Mouse (Mus musculus): ENCODE measurements around the gene Sept11. TPM values are rescaled to one million over a fixed set of nuclear protein-coding genes. Genes with fewer than 3 reads are reported as not detected.

The Sept11 gene
- polyA plus RNA-seq (2014; fragmentation: Illumina TruSeq; extraction: RNeasy Lipid Tissue Mini Kit (QIAGEN cat#74804); ENCODE audit: low read depth, low replicate concordance), result 4.3 TPM

GRCm38 (mm10) chr5:93092857-93093622, at the start of gene Sept11:
Gene Sept11, plus strand, starts transcription at chr5:93093437.

GRCm38 (mm10) chr5:93044584-93045370, 48.5 kb upstream of the Sept11 start, which contains the start of gene Sowahb:
Gene Sowahb, minus strand, starts transcription at chr5:93045022.

GRCm38 (mm10) chr5:93206109-93207005, 113.1 kb downstream of the Sept11 start, which contains the start of the genes Ccni and 2010109A12Rik:
Gene Ccni, minus strand, starts transcription at chr5:93206495.
Gene 2010109A12Rik, plus strand, starts transcription at chr5:93206518.

Other genes starting within 250 kb of the Sept11 start
- not detected for gene Sowahb, start 48.4 kb upstream of the Sept11 start, polyA plus RNA-seq (2014; fragmentation: Illumina TruSeq; extraction: RNeasy Lipid Tissue Mini Kit (QIAGEN cat#74804); ENCODE audit: low read depth, low replicate concordance)
- gene Ccni, start 113.1 kb downstream of the Sept11 start, polyA plus RNA-seq (2014; fragmentation: Illumina TruSeq; extraction: RNeasy Lipid Tissue Mini Kit (QIAGEN cat#74804); ENCODE audit: low read depth, low replicate concordance), result 449 TPM
- gene 2010109A12Rik, start 113.1 kb downstream of the Sept11 start, polyA plus RNA-seq (2014; fragmentation: Illumina TruSeq; extraction: RNeasy Lipid Tissue Mini Kit (QIAGEN cat#74804); ENCODE audit: low read depth, low replicate concordance), result 104 TPM
- gene Ccng2, start 173.8 kb downstream of the Sept11 start, polyA plus RNA-seq (2014; fragmentation: Illumina TruSeq; extraction: RNeasy Lipid Tissue Mini Kit (QIAGEN cat#74804); ENCODE audit: low read depth, low replicate concordance), result 11.8 TPM